Mouse (Mus musculus): Measurements from ENCODE around the gene Naa80. TPM values are rescaled to one million over a fixed set of nuclear protein-coding genes. Genes with fewer than 3 reads are reported as not detected.

Gene Naa80
- total RNA-seq, 1 experiment = 7.3 TPM

- peak overlapping the region; percentile 77 for H3K27ac ChIP-seq (ENCODE audit: insufficient read depth, low read depth, low read length, poor library complexity, severe bottlenecking)
- no peaks in the 10 kb centered on the region for H3K9me3 ChIP-seq (ENCODE audit: control insufficient read depth, insufficient read depth, low read depth, low read length)
- H3K4me3 ChIP-seq (ENCODE audit: insufficient read depth in 1 of 2, low read depth in 1 of 2, low read length in 2 of 2, poor library complexity in 1 of 2, severe bottlenecking in 1 of 2) = no peak overlapping the region
- DNase-seq (ENCODE audit: low read depth, low spot score) = peak; percentile 92
- 0 out of 2 replicates have a peak overlapping the region, but pooled peaks have one; percentile 44 for H3K9ac ChIP-seq (ENCODE audit: insufficient read depth, low read depth, low read length, poor library complexity, severe bottlenecking)
- H3K36me3 ChIP-seq (ENCODE audit: control insufficient read depth, insufficient read depth, low read length, poor library complexity, severe bottlenecking) = peaks cover 15% of the 10 kb centered on the region
- TF ChIP-seq CHD2 (IDR thresholded peaks at IDR 0.05; ENCODE audit: low read depth, low read length) (no peak), ZC3H11A (IDR thresholded peaks at IDR 0.05; ENCODE audit: borderline replicate concordance, low read depth, low read length) (no peak)
- H3K4me1 ChIP-seq (ENCODE audit: control insufficient read depth in 2 of 2, insufficient read depth in 2 of 2, low read length in 2 of 2, poor library complexity in 1 of 2) = peaks cover 0 to 18% of the 10 kb centered on the region in 2 experiments; a peak in 2 of 4 replicates
- in situ Hi-C loops (cut with MboI; ENCODE audit: low sequenced_read_pairs in 2 of 2, unreplicated experiment in 2 of 2) = no loop called here
Observed at GRCm38 (mm10) chr9:107575579-107576356, 2.9 kb upstream of the Naa80 start.

- Histone ChIP-seq H3K27ac (ENCODE audit: insufficient read depth, low read depth, low read length, poor library complexity, severe bottlenecking) (peak within 1 kb of the TSS; percentile 77), H3K9ac (ENCODE audit: insufficient read depth, low read depth, low read length, poor library complexity, severe bottlenecking) (peak within 1 kb of the TSS; percentile 62), H3K36me3 (ENCODE audit: control insufficient read depth, insufficient read depth, low read length, poor library complexity, severe bottlenecking) (peaks cover 8% of the 10 kb centered on the region), H3K4me3 (ENCODE audit: insufficient read depth in 1 of 2, low read depth in 1 of 2, low read length in 2 of 2, poor library complexity in 1 of 2, severe bottlenecking in 1 of 2) (peak within 1 kb of the TSS; percentile 57 to 69), H3K9me3 (ENCODE audit: control insufficient read depth, insufficient read depth, low read depth, low read length) (no peaks in the 10 kb centered on the region), H3K4me1 (ENCODE audit: control insufficient read depth in 2 of 2, insufficient read depth in 2 of 2, low read length in 2 of 2, poor library complexity in 1 of 2) (peaks cover 2 to 12% of the 10 kb centered on the region in 2 experiments; a peak in 2 of 4 replicates)
- TF ChIP-seq MAFK (IDR thresholded peaks at IDR 0.05; ENCODE audit: insufficient read depth, low read depth, low read length) (no peak), ZC3H11A (IDR thresholded peaks at IDR 0.05; ENCODE audit: borderline replicate concordance, low read depth, low read length) (no peak), ZNF384 (IDR thresholded peaks at IDR 0.05; ENCODE audit: low read depth, low read length) (no peak), CHD2 (IDR thresholded peaks at IDR 0.05; ENCODE audit: low read depth, low read length) (no peak), HCFC1 (IDR thresholded peaks at IDR 0.05; ENCODE audit: borderline replicate concordance, insufficient read depth, low read length) (no peak)
- in situ Hi-C loops (cut with MboI; ENCODE audit: low sequenced_read_pairs in 2 of 2, unreplicated experiment in 2 of 2) = no loop called here
- DNase-seq (ENCODE audit: low read depth, low spot score) = no peak
Observed at GRCm38 (mm10) chr9:107576357-107577107, 2.2 kb upstream of the Naa80 start, which contains the start of gene Hyal1. Hyal1 (plus strand) TSS chr9:107576927.

GRCm38 (mm10) chr9:107577871-107578270 lies 816 bp upstream of the Naa80 start:
- TF ChIP-seq ZNF384 (IDR thresholded peaks at IDR 0.05; ENCODE audit: low read depth, low read length) = no peak
- TF ChIP-seq HCFC1 (IDR thresholded peaks at IDR 0.05; ENCODE audit: borderline replicate concordance, insufficient read depth, low read length) = no peak
- TF ChIP-seq ZC3H11A (IDR thresholded peaks at IDR 0.05; ENCODE audit: borderline replicate concordance, low read depth, low read length) = no peak
- no peak for TF ChIP-seq CHD2 (IDR thresholded peaks at IDR 0.05; ENCODE audit: low read depth, low read length)
- TF ChIP-seq MAFK (IDR thresholded peaks at IDR 0.05; ENCODE audit: insufficient read depth, low read depth, low read length) = no peak
- H3K36me3 ChIP-seq (ENCODE audit: control insufficient read depth, insufficient read depth, low read length, poor library complexity, severe bottlenecking) = no peaks in the 10 kb centered on the region; the same call in 1 of the 2 replicates
- H3K9ac ChIP-seq (ENCODE audit: insufficient read depth, low read depth, low read length, poor library complexity, severe bottlenecking) = no peak overlapping the region
- in situ Hi-C loops (cut with MboI; ENCODE audit: low sequenced_read_pairs in 2 of 2, unreplicated experiment in 2 of 2) = no loop called here
- no peak overlapping the region for H3K4me3 ChIP-seq (ENCODE audit: insufficient read depth in 1 of 2, low read depth in 1 of 2, low read length in 2 of 2, poor library complexity in 1 of 2, severe bottlenecking in 1 of 2)
- no peaks in the 10 kb centered on the region for H3K9me3 ChIP-seq (ENCODE audit: control insufficient read depth, insufficient read depth, low read depth, low read length)
- no peak overlapping the region for H3K27ac ChIP-seq (ENCODE audit: insufficient read depth, low read depth, low read length, poor library complexity, severe bottlenecking)
- peaks cover 2 to 22% of the 10 kb centered on the region in 2 experiments; a peak in 2 of 4 replicates for H3K4me1 ChIP-seq (ENCODE audit: control insufficient read depth in 2 of 2, insufficient read depth in 2 of 2, low read length in 2 of 2, poor library complexity in 1 of 2)
- no peak for DNase-seq (ENCODE audit: low read depth, low spot score)

- H3K9ac ChIP-seq (ENCODE audit: insufficient read depth, low read depth, low read length, poor library complexity, severe bottlenecking) = 0 out of 2 replicates have a peak overlapping the region, but pooled peaks have one; percentile 3
- H3K9me3 ChIP-seq (ENCODE audit: control insufficient read depth, insufficient read depth, low read depth, low read length) = no peaks in the 10 kb centered on the region
- no peak for DNase-seq (ENCODE audit: low read depth, low spot score)
- H3K27ac ChIP-seq (ENCODE audit: insufficient read depth, low read depth, low read length, poor library complexity, severe bottlenecking) = no peak overlapping the region
- H3K4me3 ChIP-seq (ENCODE audit: insufficient read depth in 1 of 2, low read depth in 1 of 2, low read length in 2 of 2, poor library complexity in 1 of 2, severe bottlenecking in 1 of 2) = no peak overlapping the region
- H3K4me1 ChIP-seq (ENCODE audit: control insufficient read depth in 2 of 2, insufficient read depth in 2 of 2, low read length in 2 of 2, poor library complexity in 1 of 2) = peaks cover 2 to 22% of the 10 kb centered on the region in 2 experiments; a peak in 2 of 4 replicates
- H3K36me3 ChIP-seq (ENCODE audit: control insufficient read depth, insufficient read depth, low read length, poor library complexity, severe bottlenecking) = no peaks in the 10 kb centered on the region; the same call in 1 of the 2 replicates
- TF ChIP-seq ZNF384 (IDR thresholded peaks at IDR 0.05; ENCODE audit: low read depth, low read length) (no peak), MAFK (IDR thresholded peaks at IDR 0.05; ENCODE audit: insufficient read depth, low read depth, low read length) (no peak), CHD2 (IDR thresholded peaks at IDR 0.05; ENCODE audit: low read depth, low read length) (no peak), HCFC1 (IDR thresholded peaks at IDR 0.05; ENCODE audit: borderline replicate concordance, insufficient read depth, low read length) (no peak), ZC3H11A (IDR thresholded peaks at IDR 0.05; ENCODE audit: borderline replicate concordance, low read depth, low read length) (no peak)
- in situ Hi-C loops (cut with MboI; ENCODE audit: low sequenced_read_pairs in 2 of 2, unreplicated experiment in 2 of 2) = no loop called here
Observed at GRCm38 (mm10) chr9:107579023-107579900, 575 bp downstream of the Naa80 start.

All from ES-E14 (cell line).